Mouse (Mus musculus) kidney, embryonic 15.5 days (tissue): ENCODE measurements around the gene Plvap. TPM values are rescaled to one million over a fixed set of nuclear protein-coding genes. Genes with fewer than 3 reads are reported as not detected.

ENCODE experiments used
- ATAC-seq: fragments of 200-750 bp; cut with Nextera tagmentation; replicated peaks from 2 replicates; pipeline ENCODE4 v1.8.0; 2017; ENCODE audit warnings: moderate TSS enrichment; ENCODE audit not compliant: low FRiP score
- H3K27ac ChIP-seq: fragments of 300-500 bp; sonication (generic); 2 replicates; pipeline ENCODE4 v1.5.1; 2015; ENCODE audit warnings: mild to moderate bottlenecking, inconsistent platforms
- H3K27me3 ChIP-seq: fragments of 300-500 bp; sonication (generic); 2 replicates; pipeline ENCODE4 v1.6.1; 2015; ENCODE audit warnings: inconsistent platforms
- H3K36me3 ChIP-seq: fragments of 300-500 bp; sonication (generic); 2 replicates; pipeline ENCODE4 v1.6.1; 2015; ENCODE audit warnings: inconsistent platforms
- H3K4me1 ChIP-seq: fragments of 300-500 bp; sonication (generic); 2 replicates; pipeline ENCODE4 v1.6.1; 2015; ENCODE audit warnings: inconsistent platforms
- H3K4me2 ChIP-seq: fragments of 300-500 bp; sonication (generic); 2 replicates; pipeline ENCODE4 v1.6.1; 2015; ENCODE audit warnings: moderate library complexity, mild to moderate bottlenecking, inconsistent platforms
- H3K4me3 ChIP-seq: fragments of 300-500 bp; sonication (generic); replicated peaks from 2 replicates; pipeline ENCODE4 v1.5.1; 2015; ENCODE audit warnings: mild to moderate bottlenecking, inconsistent platforms
- H3K9ac ChIP-seq: fragments of 300-500 bp; sonication (generic); 2 replicates; pipeline ENCODE4 v1.6.1; 2015; ENCODE audit warnings: mild to moderate bottlenecking, inconsistent platforms
- H3K9me3 ChIP-seq: fragments of 300-500 bp; sonication (generic); replicated peaks from 2 replicates; pipeline ENCODE4 v1.6.1; 2016; ENCODE audit warnings: inconsistent platforms
- WGBS: fragments of 180-500 bp; shearing (Covaris S2); methylation state at CpG from one replicate; pipeline ENCODE4 v1.1.7; 2015; ENCODE audit warnings: mixed read lengths; 5-methylcytosine and 5-hydroxymethylcytosine counted together
- polyA plus RNA-seq: library from polyadenylated mRNA; unstranded; fragments of >200 nt; fragmentation: Nextera tagmentation; extraction: Ambion mirVana; gene quantifications from 2 replicates; pipeline ENCODE4 v1.2.1, GENCODE M21; 2015

Plvap gene
- polyA plus RNA-seq, 1 experiment from 2014 or later: 143 TPM

DNA sequence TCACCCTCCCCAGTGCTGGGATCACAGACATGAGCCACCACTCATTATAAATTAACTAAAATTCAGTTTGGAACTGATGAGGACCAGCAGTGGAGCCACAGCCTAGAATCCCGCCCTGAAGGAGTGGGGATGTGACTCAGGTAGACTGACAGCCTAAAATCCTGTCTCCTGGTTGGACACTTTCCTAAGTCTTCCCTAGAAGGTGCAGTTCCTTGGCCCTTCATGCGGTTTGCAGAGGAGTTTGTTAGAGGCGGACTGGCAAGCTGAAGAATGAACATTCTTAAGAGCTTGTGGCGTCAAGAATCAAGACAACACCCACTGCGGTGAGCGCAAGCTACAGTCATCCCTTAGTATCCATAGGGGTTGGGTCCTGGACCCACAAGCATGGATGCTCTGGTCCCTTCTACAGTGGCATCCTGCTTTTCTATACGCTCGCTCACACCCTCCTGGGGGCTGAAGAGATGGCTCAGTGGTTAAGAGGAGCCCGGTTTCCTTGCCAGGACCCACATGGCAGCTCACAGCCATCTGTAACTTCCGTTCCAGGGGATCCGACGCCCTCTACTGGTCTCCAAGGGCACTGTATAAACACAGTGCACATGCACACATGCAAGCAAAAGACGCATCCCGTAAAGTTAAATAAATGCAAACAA is 34.2 kb downstream of the Plvap start:
- peak overlapping the region; percentile 92 for H3K4me2 ChIP-seq
- no peaks in the 10 kb centered on the region for H3K27me3 ChIP-seq
- peak overlapping the region; percentile 58 for H3K4me3 ChIP-seq
- ATAC-seq: no peak
- H3K27ac ChIP-seq: peak overlapping the region; percentile 90; the same call in 1 of the 2 replicates
- peaks cover 40% of the 10 kb centered on the region for H3K4me1 ChIP-seq
- H3K9ac ChIP-seq: peak overlapping the region; percentile 64
- 53% methylated on average over 14 of the region's 14 CpGs for WGBS
- H3K36me3 ChIP-seq: peaks cover 62% of the 10 kb centered on the region
- H3K9me3 ChIP-seq: no peaks in the 10 kb centered on the region

DNA sequence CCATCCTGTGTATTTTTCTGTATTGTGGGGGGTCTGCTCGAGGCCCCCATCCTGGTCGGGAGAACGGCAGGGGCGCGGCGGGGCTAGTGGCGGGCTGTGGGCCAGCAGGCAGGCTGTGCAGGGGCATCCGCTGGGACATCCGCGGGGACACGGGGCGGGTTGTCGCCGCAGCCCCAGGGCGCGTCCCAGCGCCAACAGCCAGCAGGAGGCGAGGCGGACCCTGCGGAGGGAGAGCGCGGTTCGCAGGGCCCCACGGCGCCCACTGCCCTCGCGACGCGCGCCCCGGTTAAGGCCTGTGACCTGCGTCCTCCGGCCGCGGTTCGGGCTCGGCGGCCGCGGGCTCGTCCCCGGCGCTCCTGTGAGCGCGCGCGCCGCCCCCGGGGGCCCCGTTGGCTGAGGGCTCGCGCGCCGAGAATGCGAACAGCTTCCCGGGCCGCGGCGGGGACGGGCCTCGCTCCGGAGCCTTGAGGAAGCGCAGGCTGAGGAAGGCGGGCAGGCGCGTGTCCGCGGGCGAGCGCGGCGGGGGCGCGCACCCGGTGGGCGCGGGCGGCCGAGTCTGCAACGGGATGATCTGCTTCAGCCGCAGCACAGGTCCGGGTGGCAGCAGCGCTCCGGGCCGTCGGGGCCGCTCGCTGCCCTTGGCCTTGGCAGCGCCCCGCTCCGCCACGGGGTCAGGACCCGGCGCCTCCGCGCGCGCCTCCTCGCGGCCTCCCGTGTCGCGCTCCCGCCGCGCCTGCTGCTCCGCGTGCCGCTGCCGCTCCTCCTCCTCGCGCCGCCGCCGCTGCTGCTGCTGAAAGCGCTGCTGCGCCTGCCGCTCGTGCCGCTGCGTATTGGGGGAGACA is 35.2 kb downstream of the Plvap start:
- WGBS: under 1% methylated on average over 107 of the region's 121 CpGs
- H3K27ac ChIP-seq: peak overlapping the region; percentile 90
- no peaks in the 10 kb centered on the region for H3K27me3 ChIP-seq

DNA sequence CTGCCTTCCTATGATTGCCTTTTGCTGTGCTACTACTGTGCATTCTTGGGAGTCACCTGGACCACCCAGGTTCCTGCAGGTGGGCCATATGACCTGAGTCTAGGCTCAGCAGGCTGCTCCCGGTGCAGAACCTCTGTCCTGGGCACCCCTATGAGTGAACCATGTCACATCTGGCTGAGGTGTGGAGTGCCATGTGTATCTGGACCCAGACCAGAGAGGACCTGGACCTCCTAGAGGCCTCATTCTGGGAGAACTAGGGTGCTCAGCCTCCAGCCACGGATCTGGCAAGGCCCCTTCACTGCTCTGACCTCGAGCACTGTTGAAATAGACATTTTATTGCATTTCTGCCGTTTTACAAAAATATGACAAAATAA is 35.9 kb downstream of the Plvap start:
- peak overlapping the region; percentile 64 for H3K9ac ChIP-seq
- H3K27me3 ChIP-seq: no peaks in the 10 kb centered on the region
- H3K36me3 ChIP-seq: peaks cover 64% of the 10 kb centered on the region
- H3K27ac ChIP-seq: peak overlapping the region; percentile 90
- no peaks in the 10 kb centered on the region for H3K9me3 ChIP-seq
- 0 out of 2 replicates have a peak, but pooled peaks have one; percentile 13 for ATAC-seq
- 19% methylated on average over 4 of the region's 4 CpGs for WGBS
- peaks cover 37% of the 10 kb centered on the region for H3K4me1 ChIP-seq
- H3K4me2 ChIP-seq: peak overlapping the region; percentile 92
- peak overlapping the region; percentile 58 for H3K4me3 ChIP-seq

More for the DNA sequence above, 35.2 kb downstream of the Plvap start:
- H3K36me3 ChIP-seq: peaks cover 65% of the 10 kb centered on the region
- H3K4me2 ChIP-seq: peak overlapping the region; percentile 92
- peak; percentile 80 for ATAC-seq
- H3K4me1 ChIP-seq: peaks cover 37% of the 10 kb centered on the region
- peak overlapping the region; percentile 58 for H3K4me3 ChIP-seq
- H3K9me3 ChIP-seq: no peaks in the 10 kb centered on the region
- peak overlapping the region; percentile 64 for H3K9ac ChIP-seq

DNA sequence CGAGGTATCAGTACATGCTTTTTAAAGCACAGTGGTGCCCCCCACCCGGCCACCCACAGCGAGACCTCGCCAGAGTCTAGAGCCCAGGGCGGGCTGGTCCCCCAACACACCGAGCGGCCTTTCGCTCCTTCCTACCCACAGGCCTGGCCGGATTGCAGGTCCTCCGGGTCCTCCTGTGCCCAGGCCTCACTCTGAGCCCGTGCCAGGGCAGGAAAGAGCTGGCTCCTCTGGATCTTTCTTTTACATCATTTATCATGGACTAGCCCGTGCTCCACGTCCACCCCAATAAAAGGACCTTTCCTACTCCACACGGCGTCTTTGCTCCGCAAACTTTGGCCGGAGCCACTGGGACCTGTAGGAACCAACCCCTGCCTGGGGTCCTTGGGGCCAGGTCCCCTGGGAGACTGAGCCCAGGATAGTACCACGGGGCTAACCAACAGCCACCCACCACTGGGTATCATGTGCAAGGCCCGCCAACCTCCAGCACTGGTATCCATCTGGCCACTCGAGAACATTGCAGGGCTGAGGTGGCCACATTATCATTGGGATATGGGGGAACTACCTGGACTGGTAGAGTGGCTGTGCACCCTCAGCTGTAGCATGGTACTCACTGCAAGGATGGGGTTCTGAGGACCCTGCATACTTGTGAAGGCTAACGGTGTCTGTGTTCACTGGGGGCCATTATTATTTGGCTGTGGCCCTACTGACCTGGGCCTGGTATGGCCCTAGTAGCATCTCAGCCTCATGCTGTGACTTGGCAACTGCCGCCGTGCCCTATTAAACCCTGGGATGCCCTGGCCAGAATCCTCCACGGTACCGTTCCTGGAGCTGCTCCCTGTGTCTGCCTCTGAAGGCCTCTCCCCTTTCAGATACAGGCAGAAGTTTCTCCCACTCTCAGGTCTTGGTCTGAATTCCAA is 36.5 kb downstream of the Plvap start:
- peaks cover 59% of the 10 kb centered on the region for H3K36me3 ChIP-seq
- peak overlapping the region; percentile 64; the same call in 1 of the 2 replicates for H3K9ac ChIP-seq
- peak overlapping the region; percentile 92; the same call in 1 of the 2 replicates for H3K4me2 ChIP-seq
- 86% methylated on average over 25 of the region's 25 CpGs for WGBS
- H3K9me3 ChIP-seq: no peaks in the 10 kb centered on the region
- H3K4me3 ChIP-seq: peak overlapping the region; percentile 58; the same call in 1 of the 2 replicates
- no peak for ATAC-seq
- no peaks in the 10 kb centered on the region for H3K27me3 ChIP-seq
- peaks cover 37% of the 10 kb centered on the region for H3K4me1 ChIP-seq
- H3K27ac ChIP-seq: peak overlapping the region; percentile 90; the same call in 1 of the 2 replicates

DNA sequence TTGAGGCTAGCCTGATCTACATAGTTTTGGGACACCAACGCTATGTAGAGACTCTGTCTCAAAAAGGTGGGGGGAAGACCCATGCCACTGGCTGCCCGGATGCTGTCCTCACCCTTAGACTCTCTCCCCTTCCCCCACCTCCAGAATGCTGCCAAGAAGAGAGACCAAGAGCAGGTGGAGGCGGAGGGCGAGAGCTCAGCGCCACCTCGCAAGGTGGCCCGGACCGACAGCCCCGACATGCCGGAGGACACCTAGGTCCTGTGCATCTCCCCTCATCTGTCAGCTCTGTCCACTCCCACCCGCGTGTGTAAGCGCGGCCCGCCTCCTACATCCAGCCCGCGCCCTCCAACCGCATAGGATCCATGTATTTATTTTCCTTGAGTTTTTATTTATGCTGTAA is 37.2 kb downstream of the Plvap start:
- Histone ChIP-seq H3K4me1 (peaks cover 40% of the 10 kb centered on the region), H3K4me3 (no peak overlapping the region), H3K9ac (no peak overlapping the region), H3K9me3 (no peaks in the 10 kb centered on the region), H3K27ac (no peak overlapping the region), H3K36me3 (peaks cover 54% of the 10 kb centered on the region), H3K27me3 (no peaks in the 10 kb centered on the region), H3K4me2 (no peak overlapping the region)
- ATAC-seq: no peak
- WGBS: 89% methylated on average over 18 of the region's 18 CpGs

DNA sequence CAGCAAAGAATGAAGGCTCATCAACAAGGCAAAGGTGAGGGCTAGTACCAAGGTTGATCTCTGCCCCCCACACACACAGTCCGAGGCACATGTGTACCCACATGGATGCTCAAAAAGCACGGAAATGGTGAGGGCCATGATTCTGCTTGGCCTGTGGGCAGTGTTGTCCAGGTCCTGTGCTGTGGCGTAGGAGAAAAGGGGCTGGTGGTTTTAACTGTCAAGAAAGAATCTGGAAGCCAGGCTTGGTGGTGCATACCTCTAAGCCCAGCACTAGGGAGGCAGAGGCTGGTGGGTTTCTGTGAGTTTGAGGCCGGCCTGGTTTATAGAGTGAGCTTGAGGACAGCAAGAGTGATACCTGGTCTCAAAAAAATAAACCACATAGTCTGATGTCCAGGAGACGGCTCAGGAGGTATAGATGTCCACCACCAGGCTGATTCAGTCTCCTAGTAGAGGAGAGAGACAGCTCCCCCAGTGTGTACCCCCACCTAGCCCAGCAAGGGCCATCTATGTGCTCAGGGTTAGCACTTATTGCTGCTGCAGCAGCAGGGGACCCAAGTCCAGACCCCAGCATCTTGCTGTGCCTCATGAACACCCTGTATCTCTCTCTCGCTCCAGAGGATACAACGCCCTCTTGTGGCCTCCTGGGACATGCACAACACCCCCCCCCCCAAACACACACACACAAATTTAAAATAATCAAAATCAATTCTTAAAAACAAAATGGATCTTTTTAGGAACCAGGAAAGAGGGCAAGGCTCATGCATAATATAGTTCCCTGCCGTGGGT is 38.8 kb downstream of the Plvap start:
- peaks cover 40% of the 10 kb centered on the region for H3K4me1 ChIP-seq
- H3K36me3 ChIP-seq: peaks cover 44% of the 10 kb centered on the region
- H3K9me3 ChIP-seq: no peaks in the 10 kb centered on the region
- no peak overlapping the region for H3K9ac ChIP-seq
- no peak for ATAC-seq
- WGBS: 93% methylated on average over 8 of the region's 8 CpGs
- H3K4me3 ChIP-seq: no peak overlapping the region
- no peak overlapping the region for H3K4me2 ChIP-seq
- H3K27ac ChIP-seq: no peak overlapping the region
- H3K27me3 ChIP-seq: no peaks in the 10 kb centered on the region

DNA sequence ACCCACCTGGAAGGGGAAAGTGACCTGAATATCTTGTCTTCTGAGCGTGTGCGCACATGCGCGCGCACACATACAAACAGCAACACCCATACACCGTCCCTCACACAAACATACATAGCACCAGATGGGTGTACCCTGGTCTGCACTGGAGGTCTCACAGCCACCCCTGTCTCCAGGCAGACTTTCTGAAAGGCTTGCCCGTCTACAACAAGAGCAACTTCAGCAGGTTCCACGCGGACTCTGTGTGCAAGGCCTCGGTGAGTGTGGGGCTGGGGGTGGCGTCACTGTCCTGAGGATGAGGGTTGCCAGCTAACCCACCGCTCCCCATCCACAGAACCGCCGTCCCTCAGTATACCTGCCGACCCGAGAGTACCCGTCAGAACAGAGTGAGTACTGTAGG is 39.7 kb downstream of the Plvap start:
- WGBS: 96% methylated on average over 17 of the region's 17 CpGs
- no peak overlapping the region for H3K4me2 ChIP-seq
- peaks cover 31% of the 10 kb centered on the region for H3K4me1 ChIP-seq
- no peak for ATAC-seq
- no peak overlapping the region for H3K9ac ChIP-seq
- peaks cover 51% of the 10 kb centered on the region for H3K36me3 ChIP-seq
- H3K27ac ChIP-seq: no peak overlapping the region
- H3K27me3 ChIP-seq: no peaks in the 10 kb centered on the region
- no peak overlapping the region for H3K4me3 ChIP-seq
- no peaks in the 10 kb centered on the region for H3K9me3 ChIP-seq

DNA sequence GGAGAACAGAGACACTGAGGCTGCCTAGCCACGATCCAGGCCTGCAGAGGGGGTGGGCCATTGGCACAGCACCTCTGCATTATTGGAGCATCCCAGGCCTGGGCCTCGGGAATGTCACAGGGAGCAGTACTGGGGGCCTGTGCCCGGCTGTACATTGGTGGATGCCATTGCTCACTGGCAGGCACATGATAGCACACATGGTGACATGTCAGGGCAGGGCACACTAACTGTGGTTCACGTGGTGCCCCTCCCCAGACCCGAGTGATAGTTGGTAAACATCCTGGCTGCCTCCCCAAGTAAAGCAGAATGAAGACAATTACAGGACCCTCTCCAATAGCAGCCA is 40.7 kb downstream of the Plvap start:
- Histone ChIP-seq H3K36me3 (peaks cover 60% of the 10 kb centered on the region), H3K4me3 (peak overlapping the region; percentile 70; the same call in 1 of the 2 replicates), H3K27ac (no peak overlapping the region), H3K27me3 (no peaks in the 10 kb centered on the region), H3K9me3 (no peaks in the 10 kb centered on the region), H3K4me1 (peaks cover 29% of the 10 kb centered on the region), H3K4me2 (no peak overlapping the region), H3K9ac (0 out of 2 replicates have a peak overlapping the region, but pooled peaks have one; percentile 3)
- 84% methylated on average over 5 of the region's 5 CpGs for WGBS
- no peak for ATAC-seq

DNA sequence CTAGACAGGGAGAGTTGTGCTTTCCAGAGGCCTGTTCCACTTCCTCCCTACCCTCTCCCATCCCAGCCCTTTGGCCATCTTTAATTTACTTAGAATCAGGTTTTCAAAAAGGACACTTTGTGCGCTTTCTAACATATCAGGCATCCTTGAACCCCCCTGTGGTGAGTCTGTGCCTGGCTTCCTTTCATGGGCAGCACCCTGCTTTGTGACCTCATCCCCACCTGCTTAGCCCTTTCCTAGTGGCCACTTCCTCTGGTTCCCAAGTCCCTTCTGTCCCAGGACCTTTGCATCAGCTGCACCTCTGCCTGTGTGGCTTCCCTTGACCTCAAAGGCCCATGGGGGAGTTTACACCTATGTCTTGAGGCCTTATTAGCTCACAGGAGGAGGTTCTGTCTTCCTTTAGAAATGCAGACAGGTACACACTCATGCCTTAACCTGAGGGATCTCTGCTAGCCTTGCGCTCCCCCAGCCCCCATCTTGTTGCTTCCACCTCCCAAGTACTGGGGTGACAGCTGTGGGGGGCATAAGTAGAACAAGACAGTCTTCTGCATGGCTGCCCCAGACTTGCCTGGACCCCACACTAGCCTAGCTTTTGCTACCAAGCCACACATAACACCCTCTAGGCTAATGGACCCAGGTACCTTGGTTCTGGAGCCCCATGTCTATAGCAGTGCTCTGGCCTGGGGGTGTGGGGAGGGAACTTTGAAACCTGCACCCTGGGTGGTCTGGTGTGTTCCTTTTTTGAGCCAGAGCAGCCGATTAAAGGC is 41.2 kb downstream of the Plvap start:
- WGBS: 87% methylated on average over 3 of the region's 3 CpGs
- H3K4me2 ChIP-seq: peak overlapping the region; percentile 74
- H3K9me3 ChIP-seq: no peaks in the 10 kb centered on the region
- peaks cover 60% of the 10 kb centered on the region for H3K36me3 ChIP-seq
- H3K27ac ChIP-seq: no peak overlapping the region
- H3K27me3 ChIP-seq: no peaks in the 10 kb centered on the region
- peak overlapping the region; percentile 70 for H3K4me3 ChIP-seq
- H3K9ac ChIP-seq: peak overlapping the region; percentile 68
- no peak for ATAC-seq
- H3K4me1 ChIP-seq: peaks cover 29% of the 10 kb centered on the region

DNA sequence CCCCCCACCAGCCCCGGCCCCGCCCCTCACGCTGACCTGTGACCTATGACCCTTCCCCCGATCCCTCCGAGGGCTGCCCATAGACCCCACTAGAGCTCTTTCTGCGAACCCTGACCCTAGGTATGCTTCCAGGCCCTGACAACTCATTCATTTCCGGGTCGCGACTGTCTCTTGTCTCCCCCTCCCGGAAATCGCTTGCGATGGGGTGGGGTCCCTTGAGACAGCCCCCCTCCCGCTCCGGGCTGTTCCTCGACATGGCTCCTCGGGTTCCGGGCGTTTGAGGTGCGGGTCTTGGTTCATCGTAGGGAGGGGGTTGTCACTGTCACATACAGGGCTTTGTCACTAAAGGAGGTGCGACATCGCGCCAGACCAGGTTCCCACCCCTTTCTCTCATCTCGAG is 42.1 kb downstream of the Plvap start:
- Histone ChIP-seq H3K4me1 (peaks cover 31% of the 10 kb centered on the region), H3K27ac (peak overlapping the region; percentile 42), H3K27me3 (no peaks in the 10 kb centered on the region), H3K4me2 (peak overlapping the region; percentile 74), H3K9ac (peak overlapping the region; percentile 68), H3K36me3 (peaks cover 51% of the 10 kb centered on the region), H3K9me3 (no peaks in the 10 kb centered on the region), H3K4me3 (peak overlapping the region; percentile 70)
- WGBS: 1% methylated on average over 24 of the region's 24 CpGs
- ATAC-seq: peak; percentile 5
